Mouse (Mus musculus) layer of hippocampus, adult 9-10 months (tissue): ENCODE results near the gene Adam22.

Experiments
- DNase-seq: peaks from one replicate; pipeline ENCODE4 v3.0.0; 2022; ENCODE audit warnings: low spot score

Gene Adam22

DNA sequence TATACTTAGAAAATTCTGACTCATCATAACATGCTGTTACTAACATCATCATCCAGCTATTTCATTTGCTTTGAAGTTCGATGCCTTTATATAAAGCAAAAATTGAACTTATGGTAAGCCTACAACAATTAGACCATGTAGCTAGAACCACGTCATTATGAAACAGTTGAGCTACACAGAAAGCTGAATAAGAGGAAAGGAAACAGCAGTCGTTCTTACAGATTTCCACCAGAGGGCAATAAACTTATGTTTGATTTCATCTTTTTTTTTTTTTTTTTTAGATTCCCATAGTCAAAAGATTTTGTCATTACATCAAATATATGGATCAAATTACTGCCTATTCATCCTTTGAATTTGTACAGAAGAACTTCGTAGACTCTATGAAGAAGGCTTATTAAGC is 203.2 kb downstream of the Adam22 start:
- no peak for DNase-seq

DNA sequence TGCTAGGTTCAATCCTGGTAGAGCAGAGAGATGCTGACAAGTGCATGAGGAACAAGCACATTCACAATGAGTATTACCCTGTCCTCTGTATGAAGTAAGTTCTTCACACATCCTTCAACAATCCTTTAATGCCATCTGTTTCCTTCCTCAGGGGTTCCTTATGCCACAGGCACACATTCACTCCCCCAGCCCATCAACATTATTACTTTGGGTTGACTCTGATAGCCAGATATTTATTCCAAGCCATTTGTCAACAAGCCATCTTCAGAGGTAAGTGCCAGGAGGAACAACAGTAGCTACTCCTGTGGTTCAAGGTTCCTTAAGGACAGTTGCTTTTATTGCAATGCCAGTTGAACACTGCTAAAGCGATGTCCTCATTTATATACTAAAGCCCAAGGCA is 216.3 kb downstream of the Adam22 start:
- no peak for DNase-seq

GRCm38 (mm10) chr5:8146146-8146545 is 221.8 kb downstream of the Adam22 start:
- DNase-seq: no peak

DNA sequence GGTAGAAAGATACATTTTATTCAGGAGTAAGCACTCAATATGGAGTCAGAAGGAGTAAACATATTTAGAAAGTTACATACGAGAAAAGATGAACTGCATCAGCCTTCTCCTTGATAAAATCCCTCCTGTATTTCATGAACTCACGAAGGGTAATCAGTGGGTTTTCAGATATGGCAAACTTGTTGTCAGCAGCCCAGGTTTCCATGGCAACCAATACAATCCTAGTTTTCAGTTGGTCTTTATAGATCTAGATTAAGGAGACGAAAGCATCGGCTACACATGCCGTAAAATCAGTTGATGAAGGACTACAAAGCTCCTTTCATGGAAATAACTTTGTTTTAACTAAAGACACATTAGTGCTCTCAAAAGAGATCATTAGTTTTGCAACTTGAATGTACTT is 222.5 kb downstream of the Adam22 start:
- no peak for DNase-seq

DNA sequence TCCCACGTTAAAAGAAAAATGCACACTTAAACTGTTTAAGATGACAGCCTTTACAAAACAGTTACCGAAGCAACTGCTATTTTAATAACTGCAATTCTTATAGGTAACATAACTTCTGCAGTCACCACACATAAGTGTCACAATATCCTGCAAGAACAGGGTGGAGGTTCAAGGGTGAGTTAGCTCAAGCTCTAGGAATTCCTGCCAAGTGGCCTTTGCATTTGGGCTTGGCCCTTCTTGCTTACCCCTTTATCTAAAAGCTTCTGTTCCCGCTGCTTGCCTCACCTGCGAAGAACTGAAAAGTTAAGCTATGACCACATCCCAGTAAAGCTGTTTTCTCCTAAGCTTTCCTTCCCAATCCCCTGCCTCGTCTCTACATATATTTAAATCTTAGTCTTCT is 235.4 kb downstream of the Adam22 start:
- DNase-seq: no peak

- DNase-seq: no peak
These were observed 236.0 kb downstream of the Adam22 start for GRCm38 (mm10) chr5:8131918-8132317.

GRCm38 (mm10) chr5:8129750-8130149 is 238.2 kb downstream of the Adam22 start:
- DNase-seq: no peak

DNA sequence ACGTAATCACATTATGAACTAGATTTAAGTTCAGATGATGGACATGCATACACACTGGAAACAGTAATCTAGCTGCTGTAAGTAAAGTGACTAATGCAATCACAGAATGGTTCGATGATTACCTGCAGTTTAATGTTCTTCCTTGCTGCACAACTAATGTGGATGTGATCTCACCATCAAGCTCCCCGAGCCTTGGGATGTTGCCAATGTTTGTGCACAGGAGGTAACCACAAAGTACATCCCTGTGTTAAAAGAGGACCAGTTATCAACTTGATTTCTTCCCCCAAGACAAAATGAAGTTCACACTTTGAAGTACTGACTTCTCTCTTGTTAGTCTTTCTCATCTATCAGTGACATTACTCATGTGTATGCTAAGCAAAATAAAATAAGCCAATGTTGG is 247.0 kb downstream of the Adam22 start:
- DNase-seq: no peak

- DNase-seq: no peak
These were observed 247.9 kb downstream of the Adam22 start for GRCm38 (mm10) chr5:8120087-8120486.

- no peak for DNase-seq
These were observed 251.3 kb downstream of the Adam22 start for GRCm38 (mm10) chr5:8116561-8117168.

GRCm38 (mm10) chr5:8112246-8112645 is 255.7 kb downstream of the Adam22 start:
- DNase-seq: no peak

- no peak for DNase-seq
These were observed 256.3 kb downstream of the Adam22 start for GRCm38 (mm10) chr5:8111691-8112090.

- no peak for DNase-seq
These were observed 272.3 kb downstream of the Adam22 start for GRCm38 (mm10) chr5:8095689-8096088.

- DNase-seq: no peak
These were observed 273.0 kb downstream of the Adam22 start for GRCm38 (mm10) chr5:8094921-8095320.

GRCm38 (mm10) chr5:8088147-8088546 is 279.8 kb downstream of the Adam22 start:
- DNase-seq: no peak

- DNase-seq: no peak
These were observed 282.3 kb downstream of the Adam22 start for GRCm38 (mm10) chr5:8085661-8086060.

DNA sequence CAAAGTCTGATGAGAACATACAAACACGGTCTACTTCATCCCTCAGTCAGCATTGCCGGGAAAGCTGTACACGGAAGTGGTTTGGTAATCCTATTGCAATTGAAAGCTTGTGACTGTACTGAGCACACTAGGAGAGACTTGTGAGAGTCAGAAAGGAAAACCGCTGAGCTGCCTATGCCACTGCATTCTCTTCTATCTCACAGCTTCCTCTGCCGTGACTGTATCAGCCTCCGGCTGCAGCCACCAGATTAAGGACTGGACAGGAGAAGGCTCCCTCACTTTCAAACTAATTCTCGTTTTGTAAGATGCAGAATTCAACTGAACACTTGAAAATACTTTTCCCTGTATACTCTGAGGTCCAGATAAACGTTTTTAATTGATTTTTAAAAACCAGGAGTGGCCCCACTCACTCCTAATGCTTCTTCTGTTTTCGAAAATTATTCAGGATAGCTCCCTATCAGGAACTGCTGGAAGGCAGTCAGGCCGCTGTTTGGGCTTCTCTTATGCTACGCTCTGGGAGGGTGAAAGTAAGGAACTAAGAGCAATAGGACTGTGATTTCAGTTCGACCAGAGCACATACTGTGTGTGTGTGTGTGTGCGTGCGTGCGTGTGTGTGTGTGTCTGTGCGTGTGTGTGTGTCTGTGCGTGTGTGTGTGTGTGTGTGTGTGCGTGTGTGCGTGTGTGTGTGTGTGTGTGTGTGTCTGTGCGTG is 285.0 kb downstream of the Adam22 start:
- DNase-seq: no peak

DNA sequence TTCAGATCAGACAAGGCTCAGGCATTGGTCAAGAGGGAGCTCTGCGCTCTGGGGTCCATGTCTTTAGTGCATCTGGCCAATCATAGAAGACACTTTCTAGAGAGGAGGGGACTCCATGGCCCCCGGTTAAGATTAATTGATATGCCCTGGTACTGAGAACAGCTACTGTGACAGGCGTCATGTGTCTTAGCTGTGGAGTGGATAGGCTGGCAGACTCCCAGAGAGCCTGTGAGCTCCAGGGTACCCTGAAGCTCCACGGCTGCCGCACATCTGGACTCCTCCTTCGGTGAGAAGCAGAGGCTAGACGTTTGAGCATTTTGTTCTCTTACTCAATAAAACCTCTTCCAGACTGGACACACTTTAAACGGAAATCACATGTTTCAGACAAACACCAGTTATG is 290.5 kb downstream of the Adam22 start:
- no peak for DNase-seq

GRCm38 (mm10) chr5:8073901-8074561 is 293.9 kb downstream of the Adam22 start:
- DNase-seq: no peak

- no peak for DNase-seq
These were observed 294.6 kb downstream of the Adam22 start for GRCm38 (mm10) chr5:8073406-8073805.

- no peak for DNase-seq
These were observed 304.8 kb downstream of the Adam22 start for GRCm38 (mm10) chr5:8063207-8063606.

- DNase-seq: no peak
These were observed 305.5 kb downstream of the Adam22 start for GRCm38 (mm10) chr5:8062469-8062868.

- DNase-seq: no peak
These were observed 309.9 kb downstream of the Adam22 start for GRCm38 (mm10) chr5:8058056-8058455.

DNA sequence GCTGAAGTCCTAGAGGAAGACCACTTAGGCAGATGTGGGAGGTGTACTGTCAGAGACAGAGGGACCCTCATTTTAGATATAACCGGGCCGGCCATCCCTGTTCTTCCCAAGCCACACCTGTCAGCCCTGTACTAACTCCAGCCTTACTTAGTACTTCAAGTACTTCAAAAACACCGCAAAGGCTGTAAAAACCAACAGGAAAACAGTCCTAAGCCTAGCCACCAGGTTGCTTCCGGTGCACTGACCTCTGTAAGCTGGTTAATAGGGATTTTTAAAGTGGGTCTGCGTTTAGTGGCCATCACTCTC is 311.0 kb downstream of the Adam22 start:
- no peak for DNase-seq
